Mouse (Mus musculus) neural tube, embryonic 15.5 days (tissue): ENCODE measurements around the gene Erp27. TPM values are rescaled to one million over a fixed set of nuclear protein-coding genes. Genes with fewer than 3 reads are reported as not detected.

Source experiments
- ATAC-seq: fragments of 200-750 bp; cut with Nextera tagmentation; 2 replicates; pipeline ENCODE4 v1.8.0; 2017; ENCODE audit warnings: mild to moderate bottlenecking, moderate TSS enrichment, moderate library complexity; ENCODE audit not compliant: low FRiP score
- H3K27ac ChIP-seq: fragments of 300-500 bp; sonication (generic); replicated peaks from 2 replicates; pipeline ENCODE4 v1.5.1; 2015; ENCODE audit warnings: mild to moderate bottlenecking, inconsistent platforms
- H3K27me3 ChIP-seq: fragments of 300-500 bp; sonication (generic); replicated peaks from 2 replicates; pipeline ENCODE4 v1.6.1; 2015; ENCODE audit warnings: inconsistent platforms
- H3K36me3 ChIP-seq: fragments of 300-500 bp; sonication (generic); 2 replicates; pipeline ENCODE4 v1.6.1; 2015; ENCODE audit warnings: inconsistent platforms
- H3K4me1 ChIP-seq: fragments of 300-500 bp; sonication (generic); 2 replicates; pipeline ENCODE4 v1.6.1; 2015; ENCODE audit warnings: inconsistent platforms
- H3K4me2 ChIP-seq: fragments of 300-500 bp; sonication (generic); 2 replicates; pipeline ENCODE4 v1.6.1; 2015; ENCODE audit warnings: inconsistent platforms, mild to moderate bottlenecking, moderate library complexity
- H3K4me3 ChIP-seq: fragments of 300-500 bp; sonication (generic); replicated peaks from 2 replicates; pipeline ENCODE4 v1.5.1; 2015; ENCODE audit warnings: mild to moderate bottlenecking, inconsistent platforms
- H3K9ac ChIP-seq: fragments of 300-500 bp; sonication (generic); replicated peaks from 2 replicates; pipeline ENCODE4 v1.6.1; 2015; ENCODE audit warnings: mild to moderate bottlenecking, inconsistent platforms
- H3K9me3 ChIP-seq: fragments of 300-500 bp; sonication (generic); replicated peaks from 2 replicates; pipeline ENCODE4 v1.6.1; 2016; ENCODE audit warnings: inconsistent platforms
- WGBS: fragments of 180-500 bp; shearing (Covaris S2); methylation state at CpG from one replicate; pipeline ENCODE4 v1.1.7; 2015; ENCODE audit warnings: mixed read lengths; 5-methylcytosine and 5-hydroxymethylcytosine counted together
- polyA plus RNA-seq: library from polyadenylated mRNA; unstranded; fragments of >200 nt; fragmentation: Nextera tagmentation; extraction: Ambion mirVana; gene quantifications from 2 replicates; pipeline ENCODE4 v1.2.1, GENCODE M21; 2015

Erp27 gene
- polyA plus RNA-seq, 1 experiment from 2014 or later, result not detected

GRCm38 (mm10) chr6:136938331-136939126 is 16.5 kb upstream of the Erp27 start:
- no peak overlapping the region for H3K4me3 ChIP-seq
- H3K9ac ChIP-seq, result no peak overlapping the region
- no peak overlapping the region for H3K27ac ChIP-seq
- no peaks in the 10 kb centered on the region for H3K36me3 ChIP-seq
- WGBS, result 84% methylated on average over 18 of the region's 18 CpGs
- H3K9me3 ChIP-seq, result no peaks in the 10 kb centered on the region
- no peak for ATAC-seq
- no peaks in the 10 kb centered on the region for H3K27me3 ChIP-seq
- H3K4me2 ChIP-seq, result no peak overlapping the region
- no peaks in the 10 kb centered on the region for H3K4me1 ChIP-seq

- Histone ChIP-seq H3K4me2 (no peak overlapping the region), H3K27me3 (no peaks in the 10 kb centered on the region), H3K36me3 (no peaks in the 10 kb centered on the region), H3K27ac (no peak overlapping the region), H3K9me3 (no peaks in the 10 kb centered on the region), H3K4me1 (no peaks in the 10 kb centered on the region), H3K9ac (no peak overlapping the region), H3K4me3 (no peak overlapping the region)
- no peak for ATAC-seq
- WGBS, result 90% methylated on average over 3 of the region's 3 CpGs
Observed at GRCm38 (mm10) chr6:136937117-136937516, 15.1 kb upstream of the Erp27 start.

GRCm38 (mm10) chr6:136936361-136936760 is 14.4 kb upstream of the Erp27 start:
- Histone ChIP-seq H3K27me3 (no peaks in the 10 kb centered on the region), H3K27ac (no peak overlapping the region), H3K4me3 (no peak overlapping the region), H3K4me2 (no peak overlapping the region), H3K4me1 (no peaks in the 10 kb centered on the region), H3K9ac (no peak overlapping the region), H3K9me3 (no peaks in the 10 kb centered on the region), H3K36me3 (no peaks in the 10 kb centered on the region)
- 76% methylated on average over 9 of the region's 9 CpGs for WGBS
- no peak for ATAC-seq

GRCm38 (mm10) chr6:136935233-136935632 is 13.3 kb upstream of the Erp27 start:
- no peak overlapping the region for H3K4me2 ChIP-seq
- no peak overlapping the region for H3K9ac ChIP-seq
- H3K27ac ChIP-seq, result no peak overlapping the region
- H3K9me3 ChIP-seq, result no peaks in the 10 kb centered on the region
- H3K4me1 ChIP-seq, result 0 out of 2 replicates have a peak, but pooled peaks cover 2% of the 10 kb centered on the region
- 54% methylated on average over 3 of the region's 3 CpGs for WGBS
- H3K27me3 ChIP-seq, result no peaks in the 10 kb centered on the region
- H3K4me3 ChIP-seq, result no peak overlapping the region
- H3K36me3 ChIP-seq, result no peaks in the 10 kb centered on the region
- ATAC-seq, result no peak

- no peak overlapping the region for H3K4me3 ChIP-seq
- 69% methylated on average over 7 of the region's 7 CpGs for WGBS
- no peaks in the 10 kb centered on the region for H3K27me3 ChIP-seq
- 0 out of 2 replicates have a peak, but pooled peaks cover 2% of the 10 kb centered on the region for H3K4me1 ChIP-seq
- H3K4me2 ChIP-seq, result no peak overlapping the region
- no peak overlapping the region for H3K27ac ChIP-seq
- no peaks in the 10 kb centered on the region for H3K36me3 ChIP-seq
- no peak overlapping the region for H3K9ac ChIP-seq
- H3K9me3 ChIP-seq, result no peaks in the 10 kb centered on the region
- no peak for ATAC-seq
Observed at GRCm38 (mm10) chr6:136934068-136934467, 12.1 kb upstream of the Erp27 start.

GRCm38 (mm10) chr6:136931246-136931645 is 9.3 kb upstream of the Erp27 start:
- Histone ChIP-seq H3K4me2 (no peak overlapping the region), H3K27ac (0 out of 2 replicates have a peak overlapping the region, but pooled peaks have one; percentile 33), H3K36me3 (no peaks in the 10 kb centered on the region), H3K27me3 (no peaks in the 10 kb centered on the region), H3K4me3 (no peak overlapping the region), H3K9ac (no peak overlapping the region), H3K4me1 (0 out of 2 replicates have a peak, but pooled peaks cover 2% of the 10 kb centered on the region), H3K9me3 (no peaks in the 10 kb centered on the region)
- ATAC-seq, result no peak
- 84% methylated on average over 13 of the region's 13 CpGs for WGBS

- ATAC-seq, result peak; percentile 17; the same call in 1 of the 2 replicates
- WGBS, result 61% methylated on average over 12 of the region's 12 CpGs
Observed at GRCm38 (mm10) chr6:136930677-136931076, 8.7 kb upstream of the Erp27 start.

GRCm38 (mm10) chr6:136927626-136928025 is 5.6 kb upstream of the Erp27 start:
- 94% methylated on average over 1 of the region's 1 CpGs for WGBS
- H3K4me1 ChIP-seq, result 0 out of 2 replicates have a peak, but pooled peaks cover 2% of the 10 kb centered on the region

More at GRCm38 (mm10) chr6:136930677-136931076, 8.7 kb upstream of the Erp27 start:
- Histone ChIP-seq H3K9ac (no peak overlapping the region), H3K4me2 (no peak overlapping the region), H3K9me3 (no peaks in the 10 kb centered on the region), H3K27me3 (no peaks in the 10 kb centered on the region), H3K4me3 (no peak overlapping the region), H3K4me1 (0 out of 2 replicates have a peak, but pooled peaks cover 2% of the 10 kb centered on the region), H3K36me3 (no peaks in the 10 kb centered on the region), H3K27ac (peak overlapping the region; percentile 33; the same call in 1 of the 2 replicates)

GRCm38 (mm10) chr6:136925049-136925448 is 3.1 kb upstream of the Erp27 start:
- Histone ChIP-seq H3K9me3 (no peaks in the 10 kb centered on the region), H3K4me3 (no peak overlapping the region), H3K27me3 (no peaks in the 10 kb centered on the region; the same call in 1 of the 2 replicates), H3K27ac (no peak overlapping the region), H3K9ac (no peak overlapping the region), H3K36me3 (no peaks in the 10 kb centered on the region), H3K4me2 (no peak overlapping the region), H3K4me1 (no peaks in the 10 kb centered on the region)
- WGBS, result 75% methylated on average over 8 of the region's 8 CpGs
- ATAC-seq, result no peak

More at GRCm38 (mm10) chr6:136927626-136928025, 5.6 kb upstream of the Erp27 start:
- no peak overlapping the region for H3K4me3 ChIP-seq
- H3K36me3 ChIP-seq, result no peaks in the 10 kb centered on the region
- H3K9ac ChIP-seq, result no peak overlapping the region
- no peak overlapping the region for H3K27ac ChIP-seq
- H3K4me2 ChIP-seq, result no peak overlapping the region
- no peaks in the 10 kb centered on the region; the same call in 1 of the 2 replicates for H3K27me3 ChIP-seq
- ATAC-seq, result no peak
- no peaks in the 10 kb centered on the region for H3K9me3 ChIP-seq

- Histone ChIP-seq H3K4me1 (no peaks in the 10 kb centered on the region), H3K4me3 (no peak within 1 kb of the TSS), H3K9me3 (no peaks in the 10 kb centered on the region), H3K9ac (no peak within 1 kb of the TSS), H3K4me2 (no peak within 1 kb of the TSS), H3K27me3 (no peaks in the 10 kb centered on the region; the same call in 1 of the 2 replicates), H3K27ac (no peak within 1 kb of the TSS), H3K36me3 (no peaks in the 10 kb centered on the region)
- no peak for ATAC-seq
- WGBS, result 87% methylated on average over 8 of the region's 8 CpGs
Observed at GRCm38 (mm10) chr6:136923532-136923931, 1.6 kb upstream of the Erp27 start, which contains the start of gene Pde6h. Gene Pde6h (plus strand): TSS chr6:136923832.

- Histone ChIP-seq H3K4me1 (no peaks in the 10 kb centered on the region), H3K9ac (no peak overlapping the region), H3K27me3 (no peaks in the 10 kb centered on the region; the same call in 1 of the 2 replicates), H3K9me3 (no peaks in the 10 kb centered on the region), H3K36me3 (no peaks in the 10 kb centered on the region), H3K4me2 (no peak overlapping the region), H3K27ac (no peak overlapping the region), H3K4me3 (no peak overlapping the region)
- 90% methylated on average over 7 of the region's 7 CpGs for WGBS
- ATAC-seq, result no peak
Observed at GRCm38 (mm10) chr6:136922871-136923270, 891 bp upstream of the Erp27 start.

GRCm38 (mm10) chr6:136921601-136922000 is 379 bp downstream of the Erp27 start:
- H3K4me3 ChIP-seq, result no peak overlapping the region
- no peaks in the 10 kb centered on the region for H3K36me3 ChIP-seq
- no peak overlapping the region for H3K4me2 ChIP-seq
- no peak overlapping the region for H3K9ac ChIP-seq
- no peaks in the 10 kb centered on the region for H3K4me1 ChIP-seq
- 82% methylated on average over 7 of the region's 7 CpGs for WGBS
- no peak overlapping the region for H3K27ac ChIP-seq
- ATAC-seq, result no peak
- H3K27me3 ChIP-seq, result no peaks in the 10 kb centered on the region; the same call in 1 of the 2 replicates
- H3K9me3 ChIP-seq, result no peaks in the 10 kb centered on the region
